Mouse (Mus musculus) hindlimb bud, embryonic 11.5 days (tissue): ENCODE data around the gene Fntb.
A peak's percentile ranks its signal among the peaks of the same experiment; 100 is the strongest.

Experiments used
- DNase-seq: peaks from one replicate; pipeline ENCODE4 v3.0.0-alpha.2; 2012; ENCODE audit warnings: low read depth, low spot score; ENCODE audit errors: extremely low spot score

Gene Fntb

DNA sequence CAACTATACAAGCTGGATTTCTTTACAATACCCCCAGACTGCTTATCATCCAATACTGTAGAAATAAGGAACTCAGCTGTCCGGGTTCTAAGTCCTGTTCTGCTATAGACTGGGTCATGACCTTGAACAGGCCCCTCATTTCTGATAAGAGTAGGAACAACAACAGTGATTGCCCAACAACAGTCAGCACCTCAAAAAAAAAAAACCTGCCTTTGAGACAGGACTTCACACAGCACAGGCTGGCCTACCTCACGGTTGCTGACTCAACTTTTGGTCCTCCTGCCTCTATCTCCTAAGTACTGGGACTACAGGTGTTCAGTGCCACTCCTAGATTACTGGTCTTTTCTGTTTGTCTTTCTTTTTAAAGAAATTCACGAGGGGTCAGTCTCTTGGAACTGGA lies 183.4 kb downstream of the Fntb start:
- DNase-seq, result no peak

DNA sequence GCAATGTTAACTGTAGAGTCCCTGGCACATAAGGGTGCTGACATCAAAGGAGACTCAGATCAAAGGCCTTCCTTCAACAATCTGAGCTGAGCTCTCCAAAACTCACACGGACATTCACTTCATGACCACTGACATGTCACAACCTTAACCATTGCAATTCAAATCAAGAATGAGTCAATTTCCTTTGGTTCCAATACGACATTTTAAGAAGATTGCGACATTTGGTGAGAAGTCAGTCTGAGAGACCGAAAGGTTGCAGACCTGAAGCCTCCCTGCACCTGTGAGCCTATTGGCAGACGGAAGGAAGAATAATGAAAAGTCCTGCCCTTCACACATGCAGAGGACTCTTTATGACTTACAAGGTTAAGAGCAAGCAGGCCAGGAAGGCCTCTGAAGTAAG lies 184.9 kb downstream of the Fntb start:
- no peak for DNase-seq

DNA sequence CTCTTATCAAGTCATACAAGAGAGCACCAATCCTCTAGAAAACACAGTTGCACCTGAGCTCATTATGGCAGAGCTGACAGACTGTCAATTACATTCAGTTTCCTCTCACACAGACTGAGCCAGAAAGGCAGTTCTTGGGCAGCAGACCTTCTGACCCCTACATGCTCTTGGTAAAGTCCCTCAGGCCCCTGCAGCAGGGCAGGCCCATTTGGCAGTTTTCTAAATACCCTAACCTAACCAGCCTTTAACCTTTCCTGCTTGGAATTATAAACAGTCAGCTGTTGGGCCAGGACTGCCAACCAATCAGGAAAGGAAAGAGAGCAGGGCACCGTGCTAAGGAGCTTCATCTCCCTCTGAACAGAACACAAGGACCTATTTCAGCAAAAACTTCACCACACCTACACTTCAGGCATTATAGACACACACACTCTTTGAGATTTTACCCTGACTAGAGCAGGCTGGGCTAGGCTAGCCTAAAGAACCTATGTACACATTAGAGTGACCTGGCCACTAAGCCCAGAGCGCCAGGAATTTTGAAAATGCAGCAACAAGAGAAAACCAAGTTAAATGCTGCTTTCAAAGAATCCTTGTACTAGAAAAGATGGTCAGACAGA lies 188.5 kb downstream of the Fntb start:
- no peak for DNase-seq

DNA sequence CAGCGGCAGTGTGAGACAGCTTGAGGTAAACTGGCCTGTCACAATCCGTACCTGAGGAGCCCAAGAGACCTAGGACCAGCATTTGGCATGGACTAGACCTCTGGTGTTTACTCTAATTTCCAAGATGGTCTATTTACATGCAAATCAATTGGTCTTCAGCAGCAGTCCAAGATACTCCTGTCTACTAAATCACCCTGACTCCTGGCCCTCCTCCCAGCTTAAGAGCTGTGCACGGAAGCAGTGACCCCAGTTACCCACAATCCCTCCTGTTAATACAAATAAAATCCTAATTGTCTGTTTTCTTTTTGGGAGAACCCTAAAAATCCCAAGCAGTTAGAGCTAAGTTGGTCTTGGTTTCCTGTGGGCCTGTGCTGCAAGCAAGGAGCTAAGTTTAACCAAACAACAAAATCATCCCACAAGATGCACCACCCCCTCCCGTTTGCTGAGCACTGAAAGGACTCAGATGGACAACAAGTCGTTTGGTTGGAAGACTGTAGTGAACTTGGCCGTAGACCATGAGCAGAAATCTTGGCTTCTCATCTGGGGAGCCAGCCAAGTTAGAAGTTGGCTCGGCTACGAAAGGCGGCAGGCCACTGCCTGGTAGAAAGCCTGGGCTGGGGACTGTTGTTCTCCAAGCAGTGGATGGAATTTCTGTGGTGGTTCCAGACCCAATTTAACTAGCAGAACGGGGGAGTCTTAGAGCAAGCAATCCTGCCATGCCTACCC lies 189.5 kb downstream of the Fntb start:
- no peak for DNase-seq

DNA sequence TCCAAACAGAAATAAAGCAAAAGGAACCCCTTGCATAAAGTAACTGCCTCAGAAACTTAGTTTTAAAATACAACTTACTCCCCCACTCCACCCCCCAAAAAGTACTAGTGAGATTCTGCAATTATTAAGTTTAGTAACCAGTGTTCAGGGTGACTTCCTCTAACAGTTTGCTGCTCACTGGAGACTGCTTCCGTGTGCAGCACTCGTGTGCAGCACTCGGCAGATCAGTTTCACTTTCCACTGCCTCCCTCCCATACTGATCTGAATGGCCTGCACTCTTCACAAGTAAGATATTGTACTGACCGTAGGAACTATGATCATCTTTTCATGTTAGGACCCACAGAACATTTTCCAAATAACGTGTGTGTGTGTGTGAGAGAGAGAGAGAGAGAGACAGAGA lies 192.3 kb downstream of the Fntb start:
- DNase-seq, result no peak

DNA sequence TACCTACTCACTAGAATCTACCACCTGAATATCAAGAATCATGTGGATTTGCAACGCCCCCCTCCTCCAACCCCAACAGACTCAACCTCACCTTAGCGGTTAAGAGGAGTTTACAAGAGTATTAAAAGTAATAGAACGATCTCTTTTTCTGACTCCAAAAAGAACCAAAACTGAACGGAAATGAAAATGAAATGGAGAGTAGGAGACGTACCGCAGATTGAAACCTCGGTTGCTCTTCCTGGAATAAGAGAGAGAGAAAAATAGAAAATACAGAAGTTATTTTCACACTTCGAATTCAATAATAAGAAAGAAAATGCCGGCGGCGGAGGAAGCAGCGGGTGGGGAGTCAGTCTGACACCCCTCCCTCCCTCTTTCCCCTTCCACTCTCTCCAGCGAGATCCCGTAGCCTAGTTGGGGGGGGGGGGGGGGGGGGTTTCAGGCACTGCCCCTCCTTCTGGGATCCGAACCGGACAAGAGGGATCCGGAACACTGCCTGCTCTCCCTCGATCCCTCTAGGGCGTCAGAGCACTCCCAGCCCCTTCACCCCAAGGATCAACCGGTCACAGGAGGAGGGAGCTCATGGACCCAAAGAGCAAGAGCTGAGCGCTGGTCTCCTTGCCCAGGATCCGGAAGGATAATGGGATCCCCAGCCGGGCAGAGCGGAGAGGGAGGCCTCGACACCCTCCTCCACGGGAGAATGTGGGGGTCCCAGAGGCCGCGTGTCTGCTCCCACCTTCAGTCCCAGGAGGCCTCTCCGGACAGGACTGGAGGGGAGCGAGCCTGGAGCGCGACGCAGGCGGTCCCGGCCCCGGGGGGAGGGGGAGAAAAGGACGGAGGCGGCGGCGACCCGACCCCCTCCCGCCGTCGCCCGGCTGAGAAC lies 195.9 kb downstream of the Fntb start:
- no peak for DNase-seq

DNA sequence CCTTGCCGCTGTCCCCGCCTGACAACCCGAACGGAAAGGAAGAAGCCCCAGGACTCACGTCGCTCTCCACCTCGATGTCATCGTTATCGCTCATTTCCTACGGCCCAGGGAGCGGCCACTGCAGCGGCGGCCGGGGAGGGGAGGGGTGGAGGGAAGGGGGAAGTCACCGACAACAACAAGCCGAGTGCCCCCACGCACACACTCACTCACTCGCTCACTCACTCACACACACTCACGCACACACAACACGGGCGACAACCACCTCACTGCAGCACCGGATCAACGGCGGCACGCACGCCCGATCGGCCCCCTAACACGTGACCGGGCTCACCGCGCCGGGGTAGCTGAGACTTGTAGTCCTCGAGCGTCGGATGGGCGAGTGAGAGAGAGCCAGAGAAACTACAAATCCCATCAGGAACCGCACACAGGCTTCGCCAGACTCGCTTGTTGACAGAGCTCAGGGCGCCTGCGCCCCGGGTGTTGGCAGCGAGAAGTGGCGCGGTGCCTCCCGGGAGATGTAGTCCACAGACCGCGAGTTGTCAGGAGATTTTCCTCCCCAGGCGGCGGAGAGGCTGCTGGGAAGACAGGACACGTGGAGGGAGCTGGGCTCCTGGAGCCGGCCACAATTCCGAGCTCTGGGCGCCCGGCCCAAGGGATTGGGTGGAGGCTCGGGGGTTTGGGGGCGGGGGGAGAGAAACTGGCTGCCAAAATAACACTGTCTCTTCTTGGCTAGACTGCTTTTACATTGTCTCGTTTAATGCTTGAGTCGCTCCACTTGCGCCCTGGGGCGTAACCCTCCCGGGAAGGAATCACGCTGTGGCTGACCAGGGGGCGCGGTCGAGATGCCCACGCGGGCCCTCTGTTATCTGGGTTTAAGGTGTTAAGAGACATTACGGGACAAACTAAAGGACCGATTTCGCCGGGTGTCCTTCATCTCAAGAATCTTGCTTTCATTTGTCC lies 196.8 kb downstream of the Fntb start, which contains the start of gene Max:
Gene Max, minus strand, starts transcription at position 270 of the 960 bp plus-strand sequence.
- DNase-seq, result peak; percentile 96

DNA sequence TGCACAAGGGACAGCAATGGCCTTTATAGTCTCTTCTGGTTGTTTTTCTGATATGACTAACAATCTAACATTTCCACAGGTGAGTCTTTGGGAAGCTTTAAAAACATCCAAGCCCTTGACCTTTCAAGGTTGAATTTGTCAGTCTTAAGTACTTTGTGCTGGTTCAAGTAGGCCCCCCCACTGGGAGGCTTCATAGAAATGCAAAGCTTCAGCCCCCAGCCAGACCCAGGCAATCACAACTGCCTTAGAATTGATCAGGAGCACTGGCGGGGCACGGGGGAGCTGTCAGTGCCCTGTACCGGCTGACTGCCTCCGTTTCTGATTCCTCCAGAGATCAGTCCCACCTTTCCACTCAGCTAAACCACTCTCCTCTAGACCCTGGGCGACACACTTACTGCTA lies 199.7 kb downstream of the Fntb start:
- DNase-seq, result no peak

DNA sequence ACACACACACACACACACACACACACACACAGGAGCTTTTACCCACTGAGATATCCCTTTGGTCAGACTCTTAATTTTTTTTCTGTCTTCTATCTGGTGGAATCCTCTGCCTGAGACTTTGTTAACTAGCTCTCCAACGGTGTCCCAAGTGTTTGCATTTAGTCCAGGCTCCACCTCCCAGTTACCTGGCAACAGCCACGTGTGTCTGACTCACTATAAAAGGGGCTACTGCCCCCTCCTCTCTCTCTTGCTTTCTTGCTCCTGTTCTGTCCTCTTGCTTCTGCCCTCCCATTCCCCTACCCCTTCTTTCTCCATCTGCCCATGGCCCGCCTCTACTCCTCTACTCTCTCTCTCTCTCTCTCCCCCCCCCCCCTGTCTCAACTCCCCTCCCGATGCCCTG lies 200.5 kb downstream of the Fntb start:
- no peak for DNase-seq
